Comparison of ENCODE assay signal across 9 mouse cellular contexts in genomic region chr5:66901116-66901515, GRCm38 (mm10).
"Had no signal": no experiment of that assay in that cellular context is flagged by ENCODE, and none has a peak within 500 bp of the region (broad histone marks: within the 10 kb centered on the region; RNA-seq: fewer than 3 reads in every experiment).

No protein-coding gene starts in this region.

- H3K36me3 ChIP-seq: limb, embryonic 15.5 days; liver, embryonic 12.5 days; midbrain, embryonic 12.5 days; neural tube, embryonic 13.5 days had no signal

- H3K9ac ChIP-seq: limb, embryonic 15.5 days; liver, embryonic 12.5 days; midbrain, embryonic 12.5 days; neural tube, embryonic 13.5 days had no signal

- H3K27ac ChIP-seq: left cerebral cortex, adult 2 months; limb, embryonic 15.5 days; liver, embryonic 12.5 days; midbrain, embryonic 12.5 days; neural tube, embryonic 13.5 days had no signal

- H3K4me3 ChIP-seq: left cerebral cortex, adult 2 months; limb, embryonic 15.5 days; liver, embryonic 12.5 days; midbrain, embryonic 12.5 days; neural tube, embryonic 13.5 days had no signal

- H3K4me1 ChIP-seq: liver, embryonic 12.5 days; midbrain, embryonic 12.5 days had no signal

- H3K27me3 ChIP-seq: limb, embryonic 15.5 days; liver, embryonic 12.5 days; midbrain, embryonic 12.5 days; neural tube, embryonic 13.5 days had no signal

- H3K4me2 ChIP-seq: limb, embryonic 15.5 days; liver, embryonic 12.5 days; midbrain, embryonic 12.5 days; neural tube, embryonic 13.5 days had no signal

- DNase-seq: kidney, adult 18-20 months; kidney, postnatal 14 days; right cerebral cortex, postnatal 14 days had no signal

- H3K9me3 ChIP-seq: limb, embryonic 15.5 days; liver, embryonic 12.5 days; midbrain, embryonic 12.5 days; neural tube, embryonic 13.5 days had no signal

- ATAC-seq: liver, embryonic 12.5 days; midbrain, embryonic 16.5 days had no signal
